Mouse (Mus musculus): ENCODE measurements around the gene Efcab11.
"Not testable (repeated sequence)": the region's sequence is repeated elsewhere in the genome, so short reads cannot be mapped to it uniquely, and the experiment has no call there.

Efcab11 gene

GRCm38 (mm10) chr12:99819186-99819974 is 64.9 kb downstream of the Efcab11 start:
- DNase-seq (ENCODE audit: extremely low read depth, insufficient read length, low spot score), result no peak

GRCm38 (mm10) chr12:99818006-99818405 is 66.2 kb downstream of the Efcab11 start:
- DNase-seq (ENCODE audit: extremely low read depth, insufficient read length, low spot score), result not testable (repeated sequence)

GRCm38 (mm10) chr12:99815244-99815643 is 69.0 kb downstream of the Efcab11 start:
- DNase-seq (ENCODE audit: extremely low read depth, insufficient read length, low spot score), result no peak

DNA sequence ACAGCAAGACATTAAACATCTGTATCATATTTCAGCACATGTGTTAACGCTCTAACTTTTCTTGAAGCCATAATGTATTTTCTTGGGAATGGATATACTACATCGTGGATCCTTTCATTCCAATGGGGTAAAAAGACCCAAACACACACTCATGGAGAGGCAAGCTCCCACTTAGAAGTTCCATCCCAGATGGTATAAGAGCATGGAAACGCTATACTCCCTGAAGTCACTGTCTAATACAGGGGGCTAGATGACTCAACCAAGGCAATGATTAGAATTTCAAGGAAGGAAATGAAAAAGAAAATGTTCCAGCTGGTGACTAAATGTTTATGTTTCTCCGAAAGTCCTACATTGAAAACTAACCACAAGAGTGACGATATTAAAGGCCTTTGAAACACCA is 76.3 kb downstream of the Efcab11 start:
- no peak for DNase-seq (ENCODE audit: extremely low read depth, insufficient read length, low spot score)

DNA sequence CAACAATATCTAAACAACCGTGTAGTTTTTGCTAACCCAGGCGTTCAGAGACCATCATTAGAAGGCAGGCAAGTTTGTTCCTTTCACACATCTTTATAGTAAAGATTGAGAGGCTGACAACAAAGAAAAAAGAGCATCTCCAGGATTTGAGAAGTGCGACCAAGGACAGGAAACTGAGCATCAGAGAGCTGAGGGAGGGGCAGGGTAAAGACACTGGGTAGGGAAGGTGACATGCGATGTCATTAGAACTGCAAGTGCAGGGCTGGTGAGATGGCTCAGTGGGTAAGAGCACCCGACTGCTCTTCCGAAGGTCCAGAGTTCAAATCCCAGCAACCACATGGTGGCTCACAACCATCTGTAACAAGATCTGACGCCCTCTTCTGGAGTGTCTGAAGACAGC is 77.5 kb downstream of the Efcab11 start:
- not testable (repeated sequence) for DNase-seq (ENCODE audit: extremely low read depth, insufficient read length, low spot score)

GRCm38 (mm10) chr12:99795921-99796320 is 88.3 kb downstream of the Efcab11 start:
- no peak for DNase-seq (ENCODE audit: extremely low read depth, insufficient read length, low spot score)

- peak; percentile 41 for DNase-seq (ENCODE audit: extremely low read depth, insufficient read length, low spot score)
Observed at GRCm38 (mm10) chr12:99794792-99795620, 89.2 kb downstream of the Efcab11 start.

GRCm38 (mm10) chr12:99794158-99794515 is 90.1 kb downstream of the Efcab11 start:
- no peak for DNase-seq (ENCODE audit: extremely low read depth, insufficient read length, low spot score)

DNA sequence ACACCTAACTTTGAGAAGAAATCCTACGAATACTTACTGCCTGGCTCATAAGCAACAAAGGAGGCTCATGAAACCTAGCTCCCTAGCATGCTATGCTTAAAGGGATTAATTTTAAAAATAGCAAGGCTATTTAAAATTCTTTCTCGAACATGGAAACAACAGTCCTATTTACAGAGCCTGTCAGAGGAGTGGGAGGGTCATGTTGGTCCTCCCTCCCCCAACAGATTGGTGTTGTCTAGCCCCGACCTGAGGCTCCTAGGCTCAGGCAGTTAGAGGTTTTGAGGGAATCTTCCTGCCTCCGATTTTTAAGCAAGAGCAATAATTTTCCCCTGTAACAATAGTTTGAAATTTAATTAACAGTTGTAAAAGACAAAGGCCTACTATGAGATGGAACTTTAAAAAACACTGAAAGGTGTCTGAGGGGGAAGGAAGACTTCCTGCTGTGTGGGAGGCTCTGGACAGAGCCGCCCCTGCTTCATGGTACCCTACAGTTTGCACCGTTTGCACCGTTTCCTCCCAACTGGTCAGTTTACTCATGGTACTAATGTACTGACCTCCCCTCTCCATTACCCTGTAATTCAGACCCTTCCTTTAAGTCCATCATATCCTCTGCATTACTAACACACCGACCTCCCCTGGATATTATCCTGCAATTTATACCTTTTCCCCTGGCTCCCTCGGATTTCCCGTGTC is 90.6 kb downstream of the Efcab11 start:
- no peak for DNase-seq (ENCODE audit: extremely low read depth, insufficient read length, low spot score)

DNA sequence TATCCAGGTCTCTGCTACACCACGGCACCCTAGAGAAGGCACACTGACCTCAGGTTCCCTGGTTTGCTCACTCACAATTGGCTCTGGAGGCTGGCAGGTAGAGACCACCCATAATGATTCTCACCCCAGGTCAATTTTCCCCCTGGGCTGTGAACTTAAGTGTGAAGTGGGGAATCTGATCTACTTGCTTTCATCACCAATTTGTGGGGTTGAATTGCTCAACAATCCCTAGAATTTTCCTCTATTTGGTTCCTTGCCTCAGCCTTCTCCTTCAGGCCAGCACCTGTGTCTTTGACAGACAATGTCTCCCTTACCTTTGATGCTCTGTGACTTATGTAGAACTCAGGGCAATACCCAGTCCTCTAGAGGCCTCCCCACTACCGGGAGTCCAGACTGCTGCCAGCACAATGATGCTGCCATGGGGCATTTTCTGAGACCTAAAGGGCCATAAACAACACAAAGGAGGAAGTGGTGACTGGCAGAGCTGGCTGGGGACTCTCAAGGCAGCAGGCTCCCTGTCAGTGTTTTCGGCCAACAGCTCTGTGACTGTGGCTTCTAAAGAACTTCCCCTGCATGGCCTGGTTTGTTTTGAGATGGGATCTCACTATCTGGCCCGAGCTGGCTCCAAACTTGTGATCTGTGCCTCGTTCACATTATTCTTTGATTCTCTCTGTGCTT is 94.8 kb downstream of the Efcab11 start:
- no peak for DNase-seq (ENCODE audit: extremely low read depth, insufficient read length, low spot score)

DNA sequence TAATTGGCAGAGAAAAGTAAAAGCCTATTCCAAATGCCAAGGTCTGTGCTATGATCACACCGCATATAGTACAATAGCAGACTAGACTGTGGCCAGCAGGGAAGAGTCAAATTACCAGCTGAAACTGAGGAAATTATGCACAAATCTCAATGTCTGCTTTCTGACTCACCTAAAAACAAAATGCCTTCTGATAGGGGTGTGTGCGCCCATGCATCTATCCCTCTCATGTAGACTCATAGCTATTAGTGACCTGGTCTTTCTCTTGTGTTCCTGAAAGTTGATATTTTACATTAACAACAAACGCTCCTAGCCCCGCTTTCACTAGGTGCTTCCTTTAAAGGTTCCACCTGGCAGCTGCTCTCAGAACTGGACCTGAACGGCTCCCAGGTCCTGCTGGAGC is 102.5 kb downstream of the Efcab11 start:
- DNase-seq (ENCODE audit: extremely low read depth, insufficient read length, low spot score), result no peak

GRCm38 (mm10) chr12:99780396-99780795 is 103.8 kb downstream of the Efcab11 start:
- DNase-seq (ENCODE audit: extremely low read depth, insufficient read length, low spot score), result no peak

DNA sequence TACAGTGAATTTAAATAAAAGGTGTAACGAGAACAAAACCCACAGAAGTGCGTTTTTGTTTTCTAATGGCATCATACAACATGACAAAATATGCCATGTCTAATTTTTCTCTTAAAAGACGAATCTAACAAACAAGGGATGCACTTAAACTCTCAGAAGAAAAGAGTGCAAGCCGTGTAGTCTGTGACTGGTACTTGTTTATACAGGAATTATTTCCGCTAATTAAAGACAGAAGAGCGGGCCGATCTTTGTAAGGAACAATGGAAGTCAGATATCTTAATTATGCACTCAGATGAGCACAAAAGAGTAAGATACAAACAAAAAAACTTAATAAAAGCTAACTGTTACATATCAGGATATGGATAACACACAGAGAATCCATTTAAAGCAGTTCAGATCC is 104.3 kb downstream of the Efcab11 start:
- no peak for DNase-seq (ENCODE audit: extremely low read depth, insufficient read length, low spot score)

- no peak for DNase-seq (ENCODE audit: extremely low read depth, insufficient read length, low spot score)
Observed at GRCm38 (mm10) chr12:99776497-99777139, 107.6 kb downstream of the Efcab11 start.

DNA sequence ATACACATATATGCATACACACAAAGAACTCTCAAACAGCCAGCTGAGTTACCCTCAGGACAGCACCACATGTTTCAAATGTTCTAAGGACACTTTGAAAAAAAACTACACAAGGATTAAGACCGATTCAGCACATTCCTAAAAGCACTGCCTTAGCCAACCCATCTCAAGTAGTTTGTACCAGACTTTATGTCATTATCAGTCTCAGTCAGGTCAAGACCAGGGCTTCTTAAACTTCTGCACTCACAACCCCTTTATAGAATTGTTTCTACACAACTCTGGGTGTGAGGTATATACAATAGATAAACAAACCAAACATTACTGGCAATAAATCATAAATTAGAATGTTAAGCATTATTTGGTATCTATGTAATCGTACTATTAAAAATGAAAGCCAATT is 109.4 kb downstream of the Efcab11 start:
- DNase-seq (ENCODE audit: extremely low read depth, insufficient read length, low spot score), result no peak

DNA sequence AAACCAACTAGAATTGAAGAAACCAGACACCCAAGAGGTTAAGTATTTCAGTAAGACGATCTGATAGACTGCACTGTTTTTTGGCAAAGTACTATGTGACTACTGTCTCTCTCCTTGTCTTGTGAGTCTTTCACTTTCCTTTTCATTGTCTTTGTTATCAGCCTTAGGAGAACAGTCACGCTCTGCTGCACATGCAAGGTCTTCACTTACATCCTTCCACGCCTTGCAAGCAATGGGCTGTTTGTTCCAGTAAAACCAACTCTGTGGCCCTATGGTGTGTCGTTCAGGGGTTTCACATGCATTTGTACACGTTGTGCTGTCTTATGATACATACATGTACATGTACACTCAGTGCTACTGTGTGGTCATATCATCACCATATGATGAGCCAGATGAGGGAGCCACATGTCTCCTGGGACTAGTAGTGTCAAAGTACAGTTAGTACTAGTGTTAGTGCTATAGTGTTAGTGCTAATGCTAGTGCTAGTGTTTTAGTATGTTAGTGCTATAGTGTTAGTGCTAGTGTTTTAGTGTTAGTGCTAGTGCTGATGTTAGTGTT is 110.5 kb downstream of the Efcab11 start:
- DNase-seq (ENCODE audit: extremely low read depth, insufficient read length, low spot score), result no peak

- DNase-seq (ENCODE audit: extremely low read depth, insufficient read length, low spot score), result no peak
Observed at GRCm38 (mm10) chr12:99771018-99771417, 113.2 kb downstream of the Efcab11 start.

- DNase-seq (ENCODE audit: extremely low read depth, insufficient read length, low spot score), result no peak
Observed at GRCm38 (mm10) chr12:99769626-99770025, 114.6 kb downstream of the Efcab11 start.

DNA sequence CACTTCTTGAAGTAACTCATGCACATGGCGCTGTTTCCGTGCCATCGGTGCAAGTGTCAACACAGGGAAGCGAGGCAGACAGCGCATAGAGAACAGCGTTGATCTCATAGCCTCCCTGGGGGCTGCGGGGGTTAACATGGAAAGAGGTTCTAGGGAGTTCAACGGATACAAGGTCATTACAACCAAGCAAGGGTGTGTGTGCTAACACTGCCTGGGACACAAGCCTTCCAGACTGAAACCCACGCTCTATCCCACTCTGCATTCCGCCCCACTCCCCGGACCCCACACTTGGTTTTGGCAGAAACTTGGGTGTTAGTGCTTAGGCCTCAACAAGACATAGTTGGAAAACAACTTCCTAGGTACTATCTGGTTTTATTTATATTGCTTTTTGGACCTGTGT is 116.5 kb downstream of the Efcab11 start:
- no peak for DNase-seq (ENCODE audit: extremely low read depth, insufficient read length, low spot score)

DNA sequence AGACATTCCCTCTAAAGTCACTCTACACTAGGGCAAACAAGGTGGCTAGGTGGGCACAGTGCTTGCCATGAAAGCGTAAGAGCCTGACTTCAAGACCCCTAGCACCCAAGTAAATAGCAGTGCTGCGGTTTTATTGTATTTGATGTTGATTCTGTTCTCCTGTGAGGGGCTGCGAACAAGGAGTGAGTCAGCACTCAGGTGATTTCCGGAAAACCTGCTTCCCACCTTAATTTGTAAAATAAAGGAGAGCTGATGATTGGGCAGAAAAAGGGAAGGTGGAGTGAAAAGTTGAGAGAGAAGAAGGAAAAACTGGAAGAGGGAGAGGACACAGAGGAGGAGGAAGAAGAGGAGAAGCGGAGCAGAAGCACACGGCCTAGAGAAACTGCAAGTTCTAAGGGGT is 118.3 kb downstream of the Efcab11 start:
- DNase-seq (ENCODE audit: extremely low read depth, insufficient read length, low spot score), result no peak
